Mouse (Mus musculus) forebrain, postnatal 0 days (tissue): ENCODE results near the gene Gp1bb. TPM values are rescaled to one million over a fixed set of nuclear protein-coding genes. Genes with fewer than 3 reads are reported as not detected.

Source experiments
- ATAC-seq: fragments of 200-750 bp; cut with Nextera tagmentation; 2 replicates; pipeline ENCODE4 v1.8.0; 2017; ENCODE audit warnings: mild to moderate bottlenecking, moderate library complexity
- DNase-seq: peaks from one replicate; pipeline ENCODE4 v3.0.0-alpha.2; 2015
- H3K27ac ChIP-seq: fragments of 300-500 bp; sonication (generic); 2 replicates; pipeline ENCODE4 v1.5.1; 2014; ENCODE audit warnings: low read depth, mild to moderate bottlenecking, antibody characterized with exemption, low read length, moderate library complexity, mixed read lengths
- H3K27me3 ChIP-seq: fragments of 300-500 bp; sonication (generic); 2 replicates; pipeline ENCODE4 v1.6.1; 2014; ENCODE audit warnings: mild to moderate bottlenecking, low read length, mixed read lengths; ENCODE audit not compliant: insufficient read depth
- H3K36me3 ChIP-seq: fragments of 300-500 bp; sonication (generic); 2 replicates; pipeline ENCODE4 v1.6.1; 2014; ENCODE audit warnings: mild to moderate bottlenecking, moderate library complexity; ENCODE audit not compliant: insufficient read depth
- H3K4me1 ChIP-seq: fragments of 300-500 bp; sonication (generic); 2 replicates; pipeline ENCODE4 v1.6.1; 2014; ENCODE audit warnings: antibody characterized with exemption; ENCODE audit not compliant: insufficient read depth
- H3K4me2 ChIP-seq: fragments of 300-500 bp; sonication (generic); 2 replicates; pipeline ENCODE4 v1.6.1; 2014; ENCODE audit warnings: low read depth, mild to moderate bottlenecking, moderate library complexity
- H3K4me3 ChIP-seq: fragments of 300-500 bp; sonication (generic); 2 replicates; pipeline ENCODE4 v1.5.1; 2014; ENCODE audit warnings: low read depth, low read length, mixed read lengths
- H3K9ac ChIP-seq: fragments of 300-500 bp; sonication (generic); 2 replicates; pipeline ENCODE4 v1.6.1; 2014; ENCODE audit warnings: mild to moderate bottlenecking
- H3K9me3 ChIP-seq: fragments of 300-500 bp; sonication (generic); 2 replicates; pipeline ENCODE4 v1.6.1; 2016; ENCODE audit warnings: low read length
- CTCF ChIP-seq: sonication (generic); IDR thresholded peaks from 2 replicates; pipeline ENCODE4 v1.5.1; 2016; ENCODE audit warnings: antibody characterized with exemption, control low read depth, low read depth
- WGBS: fragments of 180-500 bp; shearing (Covaris S2); extraction: QIAGEN DNeasy Blood & Tissue Kit; methylation state at CpG from one replicate; pipeline ENCODE4 v1.1.7; 2014; 5-methylcytosine and 5-hydroxymethylcytosine counted together
- polyA plus RNA-seq: library from polyadenylated mRNA; unstranded; fragments of >200 nt; fragmentation: Nextera tagmentation; extraction: Ambion mirVana; gene quantifications from 2 replicates; pipeline ENCODE4 v1.2.1, GENCODE M21; 2015
- total RNA-seq: library from RNA; depleted of rRNA; stranded (reverse); fragments of >200 nt; gene quantifications from 2 replicates; pipeline ENCODE4 v1.2.3, GENCODE M21; 2014

The Gp1bb gene
- total and polyA plus RNA-seq, 2 experiments from 2014 or later = 9.4 to 34.1 TPM

- H3K4me1 ChIP-seq = no peaks in the 10 kb centered on the region
- no peaks in the 10 kb centered on the region for H3K27me3 ChIP-seq
- WGBS = 83% methylated on average over 5 of the region's 5 CpGs
- TF ChIP-seq CTCF = no peak
- no peaks in the 10 kb centered on the region for H3K9me3 ChIP-seq
- no peak overlapping the region for H3K4me2 ChIP-seq
- no peak overlapping the region for H3K9ac ChIP-seq
- no peak for ATAC-seq
- no peak overlapping the region for H3K4me3 ChIP-seq
- H3K27ac ChIP-seq = no peak overlapping the region
- no peak for DNase-seq
- no peaks in the 10 kb centered on the region for H3K36me3 ChIP-seq
Observed at GRCm38 (mm10) chr16:18636401-18636800, 14.2 kb upstream of the Gp1bb start.

DNA sequence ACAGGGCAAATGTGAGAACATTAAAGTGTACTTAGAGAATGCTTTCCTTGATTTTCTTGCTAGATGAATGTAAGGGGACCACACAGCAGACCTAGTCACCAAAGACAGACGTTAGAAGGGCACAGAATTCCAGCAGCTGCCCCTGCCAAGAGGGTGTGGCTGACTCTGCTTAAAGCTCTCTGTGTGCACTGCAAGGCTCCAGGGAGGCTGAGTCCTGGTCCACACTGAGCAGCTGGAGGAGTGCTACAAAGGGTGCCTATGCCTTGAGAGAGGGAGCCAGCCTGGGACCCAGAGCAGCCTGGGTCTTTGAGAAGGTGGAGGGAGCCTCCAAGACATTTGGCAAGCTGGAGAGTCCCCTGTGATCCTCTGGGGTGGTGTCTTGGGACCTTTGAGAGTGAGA is 11.1 kb upstream of the Gp1bb start:
- Histone ChIP-seq H3K9ac (no peak overlapping the region), H3K27ac (no peak overlapping the region), H3K4me3 (no peak overlapping the region), H3K36me3 (no peaks in the 10 kb centered on the region), H3K9me3 (no peaks in the 10 kb centered on the region), H3K4me2 (no peak overlapping the region), H3K27me3 (no peaks in the 10 kb centered on the region), H3K4me1 (peaks cover 2% of the 10 kb centered on the region; the same call in 1 of the 2 replicates)
- 10% methylated on average over 1 of the region's 1 CpGs for WGBS
- TF ChIP-seq CTCF = no peak
- ATAC-seq (no peak), DNase-seq (no peak)

- H3K27ac ChIP-seq = no peak overlapping the region
- DNase-seq = no peak
- no peak for ATAC-seq
- H3K4me3 ChIP-seq = no peak overlapping the region
- H3K27me3 ChIP-seq = no peaks in the 10 kb centered on the region
- 49% methylated on average over 2 of the region's 2 CpGs for whole genome bisulfite sequencing
- H3K9me3 ChIP-seq = no peaks in the 10 kb centered on the region
- H3K4me2 ChIP-seq = no peak overlapping the region
- peaks cover 7% of the 10 kb centered on the region; the same call in 1 of the 2 replicates for H3K4me1 ChIP-seq
- TF ChIP-seq CTCF = no peak
- no peak overlapping the region for H3K9ac ChIP-seq
- no peaks in the 10 kb centered on the region for H3K36me3 ChIP-seq
Observed at GRCm38 (mm10) chr16:18632816-18633215, 10.6 kb upstream of the Gp1bb start.

DNA sequence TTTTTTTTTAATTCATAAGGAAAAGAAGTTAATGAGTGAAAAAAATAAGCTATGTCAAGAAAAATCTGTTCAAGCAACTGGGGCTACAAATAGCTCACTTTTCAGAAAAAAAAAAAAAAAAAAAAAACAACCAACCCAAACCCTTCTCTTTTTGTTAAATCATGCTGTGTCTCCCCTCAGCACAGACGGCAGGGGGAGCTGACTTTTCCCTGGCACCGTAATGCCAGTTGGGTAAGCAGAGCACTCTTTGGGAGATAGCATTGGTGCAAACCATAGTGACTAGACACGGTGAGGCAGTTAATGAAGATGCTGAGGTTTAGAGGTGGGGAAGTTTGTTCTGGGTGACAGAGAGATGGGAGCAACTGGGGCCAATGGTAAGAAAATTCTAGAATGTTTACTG is 9.9 kb upstream of the Gp1bb start:
- H3K9me3 ChIP-seq = no peaks in the 10 kb centered on the region
- ATAC-seq (no peak), DNase-seq (peak; percentile 52)
- no peaks in the 10 kb centered on the region for H3K27me3 ChIP-seq
- TF ChIP-seq CTCF = peak; percentile 65
- no peak overlapping the region for H3K4me2 ChIP-seq
- WGBS = 41% methylated on average over 3 of the region's 3 CpGs
- H3K9ac ChIP-seq = no peak overlapping the region
- peaks cover 13% of the 10 kb centered on the region for H3K4me1 ChIP-seq
- H3K4me3 ChIP-seq = no peak overlapping the region
- no peaks in the 10 kb centered on the region for H3K36me3 ChIP-seq
- H3K27ac ChIP-seq = no peak overlapping the region

- H3K4me1 ChIP-seq = peaks cover 14% of the 10 kb centered on the region
- H3K27ac ChIP-seq = no peak overlapping the region
- H3K9me3 ChIP-seq = no peaks in the 10 kb centered on the region
- ATAC-seq = no peak
- no peaks in the 10 kb centered on the region for H3K27me3 ChIP-seq
- no peak for DNase-seq
- H3K9ac ChIP-seq = no peak overlapping the region
- no peak overlapping the region for H3K4me3 ChIP-seq
- 65% methylated on average over 7 of the region's 7 CpGs for WGBS
- H3K36me3 ChIP-seq = no peaks in the 10 kb centered on the region
- no peak overlapping the region for H3K4me2 ChIP-seq
- TF ChIP-seq CTCF = no peak
Observed at GRCm38 (mm10) chr16:18631141-18631540, 8.9 kb upstream of the Gp1bb start.

DNA sequence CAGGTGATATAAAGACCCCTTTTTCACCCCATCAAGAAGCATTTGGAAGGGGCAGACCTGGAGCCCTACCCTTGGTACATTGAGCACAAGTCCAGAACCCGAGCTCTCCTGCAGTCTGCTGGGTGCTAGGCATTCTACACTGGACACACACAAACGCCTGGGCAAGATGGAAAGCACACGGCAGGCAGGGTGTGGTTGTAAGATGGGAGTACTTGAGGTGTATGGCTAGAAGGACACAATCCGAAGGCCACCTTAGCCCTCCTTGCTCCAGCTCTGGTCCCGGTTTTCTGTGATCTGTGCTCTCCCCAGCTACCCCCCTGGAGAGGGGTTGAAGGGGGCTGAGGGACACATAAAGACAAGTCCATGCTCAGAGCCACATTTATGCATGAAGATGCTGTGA is 8.1 kb upstream of the Gp1bb start:
- H3K4me3 ChIP-seq = peak overlapping the region; percentile 88
- H3K4me2 ChIP-seq = peak overlapping the region; percentile 70
- H3K27ac ChIP-seq = peak overlapping the region; percentile 46; the same call in 1 of the 2 replicates
- H3K4me1 ChIP-seq = peaks cover 19% of the 10 kb centered on the region
- WGBS = 58% methylated on average over 5 of the region's 5 CpGs
- ATAC-seq (no peak; the same call in 1 of the 2 replicates), DNase-seq (no peak)
- peaks cover 1% of the 10 kb centered on the region; the same call in 1 of the 2 replicates for H3K36me3 ChIP-seq
- peak overlapping the region; percentile 98 for H3K9ac ChIP-seq
- TF ChIP-seq CTCF = no peak
- H3K9me3 ChIP-seq = no peaks in the 10 kb centered on the region
- H3K27me3 ChIP-seq = no peaks in the 10 kb centered on the region

- Histone ChIP-seq H3K9ac (peak within 1 kb of the TSS; percentile 98), H3K27me3 (no peaks in the 10 kb centered on the region), H3K4me3 (peak within 1 kb of the TSS; percentile 88), H3K27ac (peak within 1 kb of the TSS; percentile 87), H3K4me1 (peaks cover 19% of the 10 kb centered on the region), H3K4me2 (peak within 1 kb of the TSS; percentile 70), H3K9me3 (no peaks in the 10 kb centered on the region), H3K36me3 (peaks cover 8% of the 10 kb centered on the region)
- DNase-seq = peak; percentile 79
- ATAC-seq = peak; percentile 56
- TF ChIP-seq CTCF = no peak
- under 1% methylated on average over 58 of the region's 93 CpGs for WGBS
Observed at GRCm38 (mm10) chr16:18629390-18630231, 7.4 kb upstream of the Gp1bb start, which contains the start of gene Sept5. Gene Sept5, minus strand, starts transcription at chr16:18629954.
